Mouse (Mus musculus): ENCODE results near the gene Cyp4v3.

DNA sequence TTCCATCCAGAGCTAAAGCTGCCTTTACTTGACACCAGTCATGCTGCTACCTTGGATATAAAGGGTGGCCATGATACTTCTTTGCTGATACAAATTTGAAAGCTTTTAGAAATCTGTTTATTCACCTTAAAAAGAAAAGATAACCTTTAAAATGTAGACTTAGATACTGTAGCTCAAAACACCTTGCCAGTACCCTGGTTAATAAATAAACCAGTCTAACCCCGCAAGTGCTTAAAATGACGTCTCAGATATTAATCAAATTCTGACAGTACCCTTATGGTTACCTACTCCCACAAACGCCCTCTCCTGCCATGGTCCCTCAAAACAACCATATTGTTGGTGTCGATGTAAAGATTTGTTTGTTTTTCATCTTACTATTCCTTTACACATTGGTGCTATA is 8.9 kb downstream of the Cyp4v3 start:
- TF ChIP-seq EP300 (IDR thresholded peaks at IDR 0.05; ENCODE audit: insufficient read depth, low read depth, low read length) (no peak), CTCF (IDR thresholded peaks at IDR 0.05) (no peak)
